Mouse (Mus musculus): Measurements from ENCODE around the gene Rfc5. TPM values are rescaled to one million over a fixed set of nuclear protein-coding genes. Genes with fewer than 3 reads are reported as not detected.

Gene Rfc5
- polyA plus RNA-seq, 1 experiment from 2014 or later = 75.9 TPM

GRCm38 (mm10) chr5:117365904-117366561 is 22.8 kb downstream of the Rfc5 start:
- no peak overlapping the region for H3K9ac ChIP-seq (ENCODE audit: low read length)
- peak overlapping the region; percentile 53 for H3K27ac ChIP-seq (ENCODE audit: low read length)

DNA sequence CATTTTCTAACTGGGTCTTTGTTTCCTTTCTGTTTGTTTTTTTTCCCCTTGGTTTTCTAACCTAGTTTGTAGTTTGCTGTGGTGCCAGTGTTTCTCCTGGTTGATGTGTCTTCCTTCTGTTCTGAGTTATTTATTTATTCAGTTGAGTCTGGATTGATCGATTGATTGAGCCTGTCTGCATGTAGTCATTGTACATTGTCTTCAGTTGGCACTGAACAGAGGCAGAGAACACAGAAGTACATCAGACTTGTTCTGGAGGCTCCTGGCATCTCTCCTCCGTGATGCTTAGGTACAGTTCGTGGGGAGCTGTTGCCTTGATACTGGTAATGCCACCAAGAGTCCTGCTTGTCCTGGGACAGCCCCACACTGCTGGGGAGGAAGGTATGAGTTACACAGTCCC is 24.0 kb downstream of the Rfc5 start:
- Histone ChIP-seq H3K27me3 (ENCODE audit: control insufficient read depth, insufficient read depth, low read length) (no peaks in the 10 kb centered on the region), H3K4me3 (replicated peaks; ENCODE audit: low read length) (no peak overlapping the region), H3K9me3 (replicated peaks; ENCODE audit: control insufficient read depth, low read length) (no peaks in the 10 kb centered on the region), H3K27ac (ENCODE audit: low read length) (no peak overlapping the region), H3K9ac (ENCODE audit: low read length) (no peak overlapping the region), H3K4me1 (ENCODE audit: control insufficient read depth, insufficient read depth, low read length) (peaks cover 49% of the 10 kb centered on the region), H3K4me2 (ENCODE audit: low read depth, low read length) (no peak overlapping the region), H3K36me3 (ENCODE audit: control insufficient read depth, insufficient read depth, low read length) (peaks cover 7% of the 10 kb centered on the region; the same call in 1 of the 2 replicates)
- ATAC-seq (ENCODE audit: insufficient read depth, low FRiP score) = no peak
- WGBS = 87% methylated on average over 3 of the region's 3 CpGs

More at GRCm38 (mm10) chr5:117365904-117366561, 22.8 kb downstream of the Rfc5 start:
- peak; percentile 35; the same call in 1 of the 2 replicates for ATAC-seq (ENCODE audit: insufficient read depth, low FRiP score)
- 74% methylated on average over 13 of the region's 13 CpGs for WGBS
- Histone ChIP-seq H3K36me3 (ENCODE audit: control insufficient read depth, insufficient read depth, low read length) (peaks cover 7% of the 10 kb centered on the region; the same call in 1 of the 2 replicates), H3K27me3 (ENCODE audit: control insufficient read depth, insufficient read depth, low read length) (no peaks in the 10 kb centered on the region), H3K9me3 (replicated peaks; ENCODE audit: control insufficient read depth, low read length) (no peaks in the 10 kb centered on the region), H3K4me3 (replicated peaks; ENCODE audit: low read length) (no peak overlapping the region), H3K4me1 (ENCODE audit: control insufficient read depth, insufficient read depth, low read length) (peaks cover 36% of the 10 kb centered on the region), H3K4me2 (ENCODE audit: low read depth, low read length) (no peak overlapping the region)

- Histone ChIP-seq H3K36me3 (ENCODE audit: control insufficient read depth, insufficient read depth, low read length) (0 out of 2 replicates have a peak, but pooled peaks cover 3% of the 10 kb centered on the region), H3K4me2 (ENCODE audit: low read depth, low read length) (peak overlapping the region; percentile 7; the same call in 1 of the 2 replicates), H3K27ac (ENCODE audit: low read length) (peak overlapping the region; percentile 74), H3K9me3 (replicated peaks; ENCODE audit: control insufficient read depth, low read length) (no peaks in the 10 kb centered on the region), H3K27me3 (ENCODE audit: control insufficient read depth, insufficient read depth, low read length) (no peaks in the 10 kb centered on the region), H3K9ac (ENCODE audit: low read length) (0 out of 2 replicates have a peak overlapping the region, but pooled peaks have one; percentile 18), H3K4me1 (ENCODE audit: control insufficient read depth, insufficient read depth, low read length) (peaks cover 53% of the 10 kb centered on the region), H3K4me3 (replicated peaks; ENCODE audit: low read length) (no peak overlapping the region)
- peak; percentile 42; the same call in 1 of the 2 replicates for ATAC-seq (ENCODE audit: insufficient read depth, low FRiP score)
- 50% methylated on average over 15 of the region's 15 CpGs for WGBS
Observed at GRCm38 (mm10) chr5:117363066-117363782, 25.6 kb downstream of the Rfc5 start.

GRCm38 (mm10) chr5:117361590-117361989 is 27.3 kb downstream of the Rfc5 start:
- no peaks in the 10 kb centered on the region for H3K27me3 ChIP-seq (ENCODE audit: control insufficient read depth, insufficient read depth, low read length)
- H3K36me3 ChIP-seq (ENCODE audit: control insufficient read depth, insufficient read depth, low read length) = no peaks in the 10 kb centered on the region
- peak overlapping the region; percentile 36; the same call in 1 of the 2 replicates for H3K4me2 ChIP-seq (ENCODE audit: low read depth, low read length)
- no peak overlapping the region for H3K9ac ChIP-seq (ENCODE audit: low read length)
- ATAC-seq (ENCODE audit: insufficient read depth, low FRiP score) = no peak
- peaks cover 53% of the 10 kb centered on the region for H3K4me1 ChIP-seq (ENCODE audit: control insufficient read depth, insufficient read depth, low read length)
- no peak overlapping the region for H3K4me3 ChIP-seq (replicated peaks; ENCODE audit: low read length)
- no peaks in the 10 kb centered on the region for H3K9me3 ChIP-seq (replicated peaks; ENCODE audit: control insufficient read depth, low read length)
- 87% methylated on average over 4 of the region's 4 CpGs for whole genome bisulfite sequencing
- H3K27ac ChIP-seq (ENCODE audit: low read length) = peak overlapping the region; percentile 94

GRCm38 (mm10) chr5:117360631-117361541 is 28.0 kb downstream of the Rfc5 start:
- Histone ChIP-seq H3K4me2 (ENCODE audit: low read depth, low read length) (peak overlapping the region; percentile 36; the same call in 1 of the 2 replicates), H3K9ac (ENCODE audit: low read length) (peak overlapping the region; percentile 34; the same call in 1 of the 2 replicates), H3K9me3 (replicated peaks; ENCODE audit: control insufficient read depth, low read length) (no peaks in the 10 kb centered on the region), H3K36me3 (ENCODE audit: control insufficient read depth, insufficient read depth, low read length) (no peaks in the 10 kb centered on the region), H3K4me1 (ENCODE audit: control insufficient read depth, insufficient read depth, low read length) (peaks cover 51% of the 10 kb centered on the region), H3K27me3 (ENCODE audit: control insufficient read depth, insufficient read depth, low read length) (no peaks in the 10 kb centered on the region), H3K4me3 (replicated peaks; ENCODE audit: low read length) (no peak overlapping the region), H3K27ac (ENCODE audit: low read length) (peak overlapping the region; percentile 94)
- 33% methylated on average over 13 of the region's 13 CpGs for WGBS
- peak; percentile 82 for ATAC-seq (ENCODE audit: insufficient read depth, low FRiP score)

GRCm38 (mm10) chr5:117360228-117360515 is 28.7 kb downstream of the Rfc5 start:
- no peak for ATAC-seq (ENCODE audit: insufficient read depth, low FRiP score)
- Histone ChIP-seq H3K4me1 (ENCODE audit: control insufficient read depth, insufficient read depth, low read length) (peaks cover 47% of the 10 kb centered on the region), H3K9ac (ENCODE audit: low read length) (no peak overlapping the region), H3K36me3 (ENCODE audit: control insufficient read depth, insufficient read depth, low read length) (no peaks in the 10 kb centered on the region), H3K9me3 (replicated peaks; ENCODE audit: control insufficient read depth, low read length) (no peaks in the 10 kb centered on the region), H3K27me3 (ENCODE audit: control insufficient read depth, insufficient read depth, low read length) (no peaks in the 10 kb centered on the region), H3K4me3 (replicated peaks; ENCODE audit: low read length) (no peak overlapping the region; the same call in 1 of the 2 replicates), H3K27ac (ENCODE audit: low read length) (peak overlapping the region; percentile 94), H3K4me2 (ENCODE audit: low read depth, low read length) (0 out of 2 replicates have a peak overlapping the region, but pooled peaks have one; percentile 36)
- WGBS = 45% methylated on average over 13 of the region's 13 CpGs

DNA sequence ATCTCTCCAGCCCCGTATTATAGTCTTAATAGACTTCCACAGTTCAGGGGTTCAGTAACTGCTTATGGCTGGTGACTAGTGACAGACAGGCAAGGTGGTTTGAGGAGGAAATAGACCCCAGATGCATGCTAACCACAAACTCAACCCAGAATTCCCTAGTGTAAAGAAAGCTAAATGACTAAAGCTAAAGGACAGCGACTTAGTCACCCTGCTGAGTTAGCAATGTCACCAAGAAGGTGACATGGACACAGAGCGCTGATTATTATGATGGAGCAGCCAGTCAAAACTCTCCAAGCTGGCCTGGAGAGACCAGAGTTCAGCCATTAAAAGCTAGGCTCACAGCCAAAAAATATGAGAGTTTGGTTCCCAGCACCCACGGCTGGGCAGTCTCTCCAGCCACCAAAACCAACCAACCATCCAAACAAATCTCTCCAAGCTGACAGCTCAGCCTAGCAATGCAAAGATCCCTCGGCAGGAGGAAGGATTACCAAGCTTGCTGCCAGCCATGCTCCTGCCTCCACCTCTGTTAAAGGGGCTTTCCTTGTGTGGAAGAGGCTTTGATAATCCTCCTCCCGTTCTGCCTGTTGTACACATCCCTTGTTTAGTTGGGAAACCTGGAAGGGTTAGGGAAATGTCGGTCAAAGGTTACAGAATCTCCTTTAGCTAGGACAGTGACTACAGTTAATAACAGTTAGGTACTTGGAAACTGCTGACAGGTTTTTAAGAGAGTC is 29.2 kb downstream of the Rfc5 start:
- 33% methylated on average over 7 of the region's 7 CpGs for WGBS
- Histone ChIP-seq H3K27ac (ENCODE audit: low read length) (peak overlapping the region; percentile 94), H3K36me3 (ENCODE audit: control insufficient read depth, insufficient read depth, low read length) (no peaks in the 10 kb centered on the region), H3K9me3 (replicated peaks; ENCODE audit: control insufficient read depth, low read length) (no peaks in the 10 kb centered on the region), H3K9ac (ENCODE audit: low read length) (peak overlapping the region; percentile 19; the same call in 1 of the 2 replicates), H3K27me3 (ENCODE audit: control insufficient read depth, insufficient read depth, low read length) (no peaks in the 10 kb centered on the region), H3K4me1 (ENCODE audit: control insufficient read depth, insufficient read depth, low read length) (peaks cover 43% of the 10 kb centered on the region), H3K4me2 (ENCODE audit: low read depth, low read length) (peak overlapping the region; percentile 25; the same call in 1 of the 2 replicates), H3K4me3 (replicated peaks; ENCODE audit: low read length) (no peak overlapping the region; the same call in 1 of the 2 replicates)
- no peak for ATAC-seq (ENCODE audit: insufficient read depth, low FRiP score)

DNA sequence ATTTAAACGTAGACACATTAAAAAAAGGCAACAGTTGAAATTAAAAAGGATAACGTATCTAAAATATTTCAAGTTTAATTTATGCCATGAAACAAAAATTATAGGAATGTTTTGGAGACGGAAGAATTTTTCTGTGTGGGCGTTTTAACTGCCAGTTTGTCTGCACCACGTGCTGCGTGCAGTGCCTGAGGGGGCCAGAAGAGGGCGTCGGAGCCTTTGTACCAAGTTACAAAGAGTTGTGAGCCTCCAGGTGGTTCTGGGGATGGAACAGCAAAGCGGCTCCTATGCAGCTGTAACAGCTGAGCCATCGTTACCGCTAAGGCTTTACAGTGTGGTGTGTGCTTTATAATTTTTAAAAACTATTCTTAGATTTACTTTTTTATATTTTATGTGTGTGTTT is 30.1 kb downstream of the Rfc5 start:
- H3K4me3 ChIP-seq (replicated peaks; ENCODE audit: low read length) = no peak overlapping the region
- H3K27me3 ChIP-seq (ENCODE audit: control insufficient read depth, insufficient read depth, low read length) = no peaks in the 10 kb centered on the region
- H3K36me3 ChIP-seq (ENCODE audit: control insufficient read depth, insufficient read depth, low read length) = no peaks in the 10 kb centered on the region
- H3K9ac ChIP-seq (ENCODE audit: low read length) = no peak overlapping the region
- peak overlapping the region; percentile 15; the same call in 1 of the 2 replicates for H3K27ac ChIP-seq (ENCODE audit: low read length)
- ATAC-seq (ENCODE audit: insufficient read depth, low FRiP score) = no peak
- no peaks in the 10 kb centered on the region for H3K9me3 ChIP-seq (replicated peaks; ENCODE audit: control insufficient read depth, low read length)
- H3K4me2 ChIP-seq (ENCODE audit: low read depth, low read length) = peak overlapping the region; percentile 93; the same call in 1 of the 2 replicates
- WGBS = 44% methylated on average over 11 of the region's 11 CpGs
- H3K4me1 ChIP-seq (ENCODE audit: control insufficient read depth, insufficient read depth, low read length) = peaks cover 42% of the 10 kb centered on the region
